Mouse (Mus musculus) heart, embryonic 10.5 days (tissue): ENCODE results near the gene Shc4. TPM values are rescaled to one million over a fixed set of nuclear protein-coding genes. Genes with fewer than 3 reads are reported as not detected.

Experiments
- DNase-seq: peaks from one replicate; pipeline ENCODE4 v3.0.0-alpha.2; 2017; ENCODE audit warnings: low spot score
- H3K27ac ChIP-seq: fragments of 300-500 bp; sonication (generic); 2 replicates; pipeline ENCODE4 v1.5.1; 2016; ENCODE audit warnings: mild to moderate bottlenecking
- H3K27me3 ChIP-seq: fragments of 300-500 bp; sonication (generic); 2 replicates; pipeline ENCODE4 v1.6.1; 2016; ENCODE audit warnings: mild to moderate bottlenecking; ENCODE audit not compliant: poor library complexity, insufficient read depth, severe bottlenecking
- H3K36me3 ChIP-seq: fragments of 300-500 bp; sonication (generic); 2 replicates; pipeline ENCODE4 v1.6.1; 2016; ENCODE audit warnings: mild to moderate bottlenecking, moderate library complexity
- H3K4me1 ChIP-seq: fragments of 300-500 bp; sonication (generic); 2 replicates; pipeline ENCODE4 v1.6.1; 2016; ENCODE audit warnings: mild to moderate bottlenecking
- H3K4me3 ChIP-seq: fragments of 300-500 bp; sonication (generic); 2 replicates; pipeline ENCODE4 v1.5.1; 2016; ENCODE audit warnings: mild to moderate bottlenecking, moderate library complexity
- H3K9me3 ChIP-seq: fragments of 300-500 bp; sonication (generic); 2 replicates; pipeline ENCODE4 v1.6.1; 2016; ENCODE audit warnings: mild to moderate bottlenecking, moderate library complexity
- WGBS: fragments of 180-500 bp; shearing (Covaris S2); methylation state at CpG from one replicate; pipeline ENCODE4 v1.1.7; 2016; 5-methylcytosine and 5-hydroxymethylcytosine counted together
- polyA plus RNA-seq: library from polyadenylated mRNA; unstranded; fragments of >200 nt; fragmentation: Nextera tagmentation; extraction: Ambion mirVana; gene quantifications from 2 replicates; pipeline ENCODE4 v1.2.1, GENCODE M21; 2016

The Shc4 gene
- polyA plus RNA-seq, 1 experiment from 2014 or later = 1.5 TPM

DNA sequence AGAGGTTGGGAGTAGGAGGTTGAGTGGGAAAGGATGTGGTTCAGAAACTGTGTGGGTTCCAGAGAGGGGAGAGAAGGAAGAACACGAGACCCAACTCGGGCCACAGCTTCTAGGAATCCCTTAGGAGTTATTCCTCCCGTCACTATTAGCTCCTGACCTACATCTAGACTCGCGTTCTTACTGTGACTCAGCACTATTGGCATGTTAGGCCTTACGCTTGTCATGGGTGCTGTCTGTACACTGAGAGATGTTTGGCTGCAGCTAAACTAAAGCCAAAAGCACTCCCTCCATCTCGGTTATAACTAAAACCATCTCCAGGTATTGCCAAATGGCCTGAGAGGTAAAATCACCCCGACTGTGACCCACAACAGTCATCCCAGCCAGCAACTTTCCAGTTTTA is 7.3 kb downstream of the Shc4 start:
- DNase-seq = no peak
- H3K27ac ChIP-seq = no peak overlapping the region
- H3K27me3 ChIP-seq = peaks cover 18% of the 10 kb centered on the region
- H3K4me1 ChIP-seq = no peaks in the 10 kb centered on the region
- H3K9me3 ChIP-seq = no peaks in the 10 kb centered on the region
- no peak overlapping the region for H3K4me3 ChIP-seq
- WGBS = 83% methylated on average over 8 of the region's 8 CpGs
- H3K36me3 ChIP-seq = no peaks in the 10 kb centered on the region

GRCm38 (mm10) chr2:125706510-125706921 is 17.4 kb downstream of the Shc4 start:
- Histone ChIP-seq H3K4me3 (no peak overlapping the region), H3K4me1 (no peaks in the 10 kb centered on the region), H3K36me3 (no peaks in the 10 kb centered on the region), H3K27me3 (no peaks in the 10 kb centered on the region), H3K9me3 (no peaks in the 10 kb centered on the region), H3K27ac (no peak overlapping the region)
- DNase-seq = no peak
- WGBS = 80% methylated on average over 5 of the region's 5 CpGs

GRCm38 (mm10) chr2:125704907-125705631 is 18.9 kb downstream of the Shc4 start:
- H3K36me3 ChIP-seq = no peaks in the 10 kb centered on the region
- H3K9me3 ChIP-seq = no peaks in the 10 kb centered on the region
- H3K4me1 ChIP-seq = no peaks in the 10 kb centered on the region
- H3K27ac ChIP-seq = no peak overlapping the region
- DNase-seq = no peak
- no peak overlapping the region for H3K4me3 ChIP-seq
- 52% methylated on average over 12 of the region's 12 CpGs for WGBS
- no peaks in the 10 kb centered on the region for H3K27me3 ChIP-seq

- Histone ChIP-seq H3K4me3 (no peak overlapping the region), H3K36me3 (no peaks in the 10 kb centered on the region), H3K4me1 (no peaks in the 10 kb centered on the region), H3K27me3 (no peaks in the 10 kb centered on the region), H3K27ac (no peak overlapping the region), H3K9me3 (no peaks in the 10 kb centered on the region)
- 83% methylated on average over 2 of the region's 2 CpGs for WGBS
- DNase-seq = no peak
These were observed 21.1 kb downstream of the Shc4 start for GRCm38 (mm10) chr2:125702851-125703250.

GRCm38 (mm10) chr2:125701606-125702005 is 22.3 kb downstream of the Shc4 start:
- no peaks in the 10 kb centered on the region for H3K4me1 ChIP-seq
- DNase-seq = no peak
- H3K36me3 ChIP-seq = no peaks in the 10 kb centered on the region
- H3K4me3 ChIP-seq = no peak overlapping the region
- no peaks in the 10 kb centered on the region for H3K27me3 ChIP-seq
- WGBS = 86% methylated on average over 2 of the region's 2 CpGs
- no peaks in the 10 kb centered on the region for H3K9me3 ChIP-seq
- no peak overlapping the region for H3K27ac ChIP-seq

DNA sequence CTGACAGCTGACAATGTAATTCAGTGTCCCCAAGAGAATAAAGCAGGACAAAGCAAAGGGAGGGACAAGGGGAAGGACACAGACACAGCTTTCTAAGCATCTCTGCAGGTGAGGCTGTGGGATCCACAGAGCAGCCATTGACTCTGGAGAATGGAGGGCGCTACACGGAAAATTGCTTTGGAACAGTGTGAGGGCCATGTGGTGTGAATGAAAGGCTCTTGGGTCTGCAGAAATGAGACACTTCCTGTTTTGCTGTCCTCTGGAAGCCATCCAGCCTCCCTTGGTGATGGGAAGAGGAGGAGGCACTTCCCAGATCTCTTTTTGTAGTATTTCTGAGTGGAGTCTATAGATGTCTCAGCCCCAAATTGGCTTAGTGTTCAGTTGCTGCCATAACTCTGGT is 27.7 kb downstream of the Shc4 start:
- Histone ChIP-seq H3K36me3 (no peaks in the 10 kb centered on the region), H3K27ac (no peak overlapping the region), H3K27me3 (0 out of 2 replicates have a peak, but pooled peaks cover 5% of the 10 kb centered on the region), H3K4me1 (peaks cover 3% of the 10 kb centered on the region; the same call in 1 of the 2 replicates), H3K4me3 (no peak overlapping the region), H3K9me3 (no peaks in the 10 kb centered on the region)
- WGBS = 58% methylated on average over 2 of the region's 2 CpGs
- no peak for DNase-seq

GRCm38 (mm10) chr2:125694798-125695197 is 29.1 kb downstream of the Shc4 start:
- 0 out of 2 replicates have a peak, but pooled peaks cover 5% of the 10 kb centered on the region for H3K27me3 ChIP-seq
- H3K4me1 ChIP-seq = peaks cover 3% of the 10 kb centered on the region; the same call in 1 of the 2 replicates
- no peaks in the 10 kb centered on the region for H3K9me3 ChIP-seq
- H3K27ac ChIP-seq = no peak overlapping the region
- H3K36me3 ChIP-seq = no peaks in the 10 kb centered on the region
- no peak overlapping the region for H3K4me3 ChIP-seq
- WGBS = 72% methylated on average over 2 of the region's 2 CpGs
- DNase-seq = no peak

- Histone ChIP-seq H3K9me3 (no peaks in the 10 kb centered on the region), H3K27ac (no peak overlapping the region), H3K36me3 (no peaks in the 10 kb centered on the region), H3K4me1 (peaks cover 3% of the 10 kb centered on the region; the same call in 1 of the 2 replicates), H3K27me3 (0 out of 2 replicates have a peak, but pooled peaks cover 5% of the 10 kb centered on the region), H3K4me3 (no peak overlapping the region)
- 65% methylated on average over 2 of the region's 2 CpGs for WGBS
- no peak for DNase-seq
These were observed 31.9 kb downstream of the Shc4 start for GRCm38 (mm10) chr2:125692010-125692409.

- peaks cover 21% of the 10 kb centered on the region; the same call in 1 of the 2 replicates for H3K4me1 ChIP-seq
- no peaks in the 10 kb centered on the region for H3K9me3 ChIP-seq
- no peak overlapping the region for H3K4me3 ChIP-seq
- no peak for DNase-seq
- peak overlapping the region; percentile 60; the same call in 1 of the 2 replicates for H3K27ac ChIP-seq
- H3K27me3 ChIP-seq = no peaks in the 10 kb centered on the region
- 51% methylated on average over 9 of the region's 9 CpGs for WGBS
- no peaks in the 10 kb centered on the region for H3K36me3 ChIP-seq
These were observed 38.4 kb downstream of the Shc4 start for GRCm38 (mm10) chr2:125685441-125686150.

DNA sequence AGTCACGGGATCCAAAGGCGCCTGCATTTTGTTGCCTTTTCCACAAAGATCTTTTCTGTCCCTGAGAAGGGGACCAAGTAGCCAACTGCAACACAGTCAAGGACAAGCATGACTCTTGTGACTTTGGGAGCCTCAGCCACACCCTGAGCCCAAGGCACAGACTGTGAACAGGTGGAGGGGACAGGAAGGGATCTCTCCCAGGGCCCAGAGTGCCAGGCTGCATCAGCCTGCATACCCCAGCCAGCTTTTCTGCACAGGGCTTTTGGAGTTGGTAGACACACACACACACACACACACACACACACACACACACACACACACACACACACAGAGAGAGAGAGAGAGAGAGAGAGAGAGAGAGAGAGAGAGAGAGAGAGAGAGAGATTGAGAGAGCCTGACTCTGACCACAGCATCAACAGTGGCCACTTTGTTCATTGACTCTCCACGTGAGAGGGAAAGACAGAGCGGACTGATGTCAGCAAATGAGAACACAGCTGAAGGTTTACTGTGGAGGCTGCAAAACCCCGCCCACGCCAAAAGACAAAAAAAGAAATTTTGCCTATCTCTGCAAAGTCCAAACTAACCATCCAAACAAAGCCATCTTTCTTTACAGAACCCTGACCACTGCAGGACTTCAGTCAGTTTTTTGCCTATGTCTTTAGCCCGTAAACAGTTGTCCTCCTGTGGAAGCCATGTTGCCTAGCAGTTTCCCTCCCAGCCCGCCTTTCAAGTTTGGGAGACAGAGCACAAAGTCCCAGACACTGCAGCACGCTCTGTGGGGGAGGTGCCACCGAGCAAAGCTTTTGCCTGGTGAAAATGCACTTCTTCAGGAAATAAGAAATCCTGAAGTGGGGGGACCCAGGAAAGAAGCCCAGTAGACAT is 39.1 kb downstream of the Shc4 start:
- no peaks in the 10 kb centered on the region for H3K9me3 ChIP-seq
- no peak overlapping the region for H3K4me3 ChIP-seq
- H3K27me3 ChIP-seq = no peaks in the 10 kb centered on the region
- no peaks in the 10 kb centered on the region for H3K36me3 ChIP-seq
- H3K4me1 ChIP-seq = peaks cover 21% of the 10 kb centered on the region; the same call in 1 of the 2 replicates
- 58% methylated on average over 10 of the region's 10 CpGs for WGBS
- DNase-seq = no peak
- peak overlapping the region; percentile 60; the same call in 1 of the 2 replicates for H3K27ac ChIP-seq

DNA sequence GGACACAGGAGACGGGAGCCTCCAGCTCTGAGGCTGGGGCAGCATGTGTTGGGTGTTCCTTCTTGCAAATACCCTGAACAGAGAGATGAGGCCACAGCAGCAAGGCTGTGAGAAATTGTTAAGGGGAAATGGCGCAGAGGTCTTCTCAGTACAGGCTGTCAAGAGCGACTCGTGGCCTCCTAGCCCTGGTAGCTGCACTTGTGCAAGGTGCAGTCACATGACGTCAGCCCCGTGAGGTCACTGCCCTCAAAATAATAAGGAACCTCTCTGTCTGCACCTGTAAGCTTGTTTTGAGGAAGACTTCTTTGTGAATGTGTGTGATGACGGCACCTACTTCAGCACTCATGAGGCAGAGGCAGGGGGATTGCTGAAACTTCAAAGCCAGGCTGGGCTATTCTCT is 40.1 kb downstream of the Shc4 start:
- Histone ChIP-seq H3K4me3 (no peak overlapping the region), H3K9me3 (no peaks in the 10 kb centered on the region), H3K27ac (no peak overlapping the region), H3K36me3 (no peaks in the 10 kb centered on the region), H3K4me1 (peaks cover 21% of the 10 kb centered on the region; the same call in 1 of the 2 replicates), H3K27me3 (no peaks in the 10 kb centered on the region)
- DNase-seq = no peak
- WGBS = 82% methylated on average over 7 of the region's 7 CpGs

DNA sequence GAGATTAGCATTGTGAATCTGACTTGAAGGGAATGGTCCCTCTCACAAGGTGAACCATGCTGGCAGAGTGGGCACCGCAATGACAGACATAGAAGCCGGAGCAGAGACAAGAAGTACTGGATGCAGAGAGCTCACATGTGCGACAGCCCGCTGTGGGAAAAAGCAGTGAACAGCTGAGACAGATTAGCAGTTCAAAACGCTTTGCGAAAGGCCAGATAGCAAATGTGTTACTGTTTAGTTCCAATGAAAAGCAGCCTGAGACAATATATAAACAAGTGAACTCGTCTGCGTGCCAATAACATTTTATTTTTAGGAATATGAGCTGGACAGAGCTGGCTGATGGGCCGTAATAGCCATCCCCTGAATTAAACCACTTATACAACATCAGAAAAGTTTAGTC is 42.1 kb downstream of the Shc4 start:
- Histone ChIP-seq H3K27ac (no peak overlapping the region), H3K4me1 (peaks cover 21% of the 10 kb centered on the region; the same call in 1 of the 2 replicates), H3K9me3 (no peaks in the 10 kb centered on the region), H3K4me3 (no peak overlapping the region), H3K36me3 (no peaks in the 10 kb centered on the region), H3K27me3 (no peaks in the 10 kb centered on the region)
- WGBS = 72% methylated on average over 9 of the region's 9 CpGs
- no peak for DNase-seq
